Mouse (Mus musculus) olfactory bulb, adult 2 months (tissue): ENCODE results near the gene Snrpd2.

ENCODE experiments used
- CTCF ChIP-seq: fragments of 200-500 bp; IDR thresholded peaks from 2 replicates; pipeline ENCODE4 v1.5.1; 2012; ENCODE audit warnings: low read depth, mild to moderate bottlenecking, low read length, moderate library complexity; ENCODE audit not compliant: insufficient read depth
- POLR2A ChIP-seq: fragments of 200-500 bp; IDR thresholded peaks from 2 replicates; pipeline ENCODE4 v1.6.1; 2012; ENCODE audit warnings: mild to moderate bottlenecking, low read depth, low read length, moderate library complexity; ENCODE audit not compliant: insufficient read depth

DNA sequence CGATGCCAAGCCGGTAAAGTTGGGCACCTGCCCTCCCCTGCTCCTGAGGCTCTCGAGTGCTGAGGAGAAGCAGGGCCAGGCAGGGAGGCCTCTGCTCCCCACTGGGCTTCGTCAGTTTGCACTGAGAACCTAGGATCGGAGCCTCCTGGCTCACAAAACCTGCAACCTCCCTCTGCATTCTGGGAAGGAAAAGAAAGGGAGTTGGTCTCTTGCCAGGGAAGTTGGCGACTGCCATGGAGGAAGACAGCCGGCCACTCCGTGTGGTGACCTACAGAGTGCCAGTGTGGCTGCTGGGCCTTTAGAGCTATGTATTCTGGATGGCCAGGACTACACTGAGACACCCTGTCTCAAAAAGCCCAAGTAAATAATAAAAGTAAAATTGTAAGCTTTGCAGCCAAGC, 5.3 kb downstream of the Snrpd2 start:
- TF ChIP-seq CTCF: no peak
- TF ChIP-seq POLR2A: no peak
